Mouse (Mus musculus) liver, embryonic 16.5 days (tissue): ENCODE measurements at regions not wholly inside any gene's neighbourhood (a gene's known extent, or its start where the extent isn't known, plus 50 kb on each side); places are given as distances from the start of the nearest gene placed in this dataset.
"Not testable (repeated sequence)": the region's sequence is repeated elsewhere in the genome, so short reads cannot be mapped to it uniquely, and the experiment has no call there.

Source experiments
- ATAC-seq: fragments of 200-750 bp; cut with Nextera tagmentation; 2 replicates; pipeline ENCODE4 v1.8.0; 2017; ENCODE audit warnings: low read depth, mild to moderate bottlenecking, moderate number of reproducible peaks, moderate library complexity
- H3K27ac ChIP-seq: fragments of 300-500 bp; sonication (generic); 2 replicates; pipeline ENCODE4 v1.5.1; 2014; ENCODE audit warnings: mild to moderate bottlenecking, low read length
- H3K27me3 ChIP-seq: fragments of 300-500 bp; sonication (generic); 2 replicates; pipeline ENCODE4 v1.6.1; 2014; ENCODE audit warnings: low read depth, low read length, mixed read lengths; ENCODE audit not compliant: control insufficient read depth, insufficient read depth
- H3K36me3 ChIP-seq: fragments of 300-500 bp; sonication (generic); 2 replicates; pipeline ENCODE4 v1.6.1; 2014; ENCODE audit warnings: mild to moderate bottlenecking; ENCODE audit not compliant: control insufficient read depth, insufficient read depth
- H3K4me1 ChIP-seq: fragments of 300-500 bp; sonication (generic); 2 replicates; pipeline ENCODE4 v1.6.1; 2014; ENCODE audit warnings: low read depth, low read length, mixed read lengths; ENCODE audit not compliant: control insufficient read depth
- H3K4me2 ChIP-seq: fragments of 300-500 bp; sonication (generic); 2 replicates; pipeline ENCODE4 v1.6.1; 2014; ENCODE audit warnings: low read depth, low read length, mixed read lengths
- H3K4me3 ChIP-seq: fragments of 300-500 bp; sonication (generic); 2 replicates; pipeline ENCODE4 v1.5.1; 2014; ENCODE audit warnings: low read depth, mild to moderate bottlenecking, low read length
- H3K9ac ChIP-seq: fragments of 300-500 bp; sonication (generic); 2 replicates; pipeline ENCODE4 v1.6.1; 2014; ENCODE audit warnings: low read depth, low read length
- H3K9me3 ChIP-seq: fragments of 300-500 bp; sonication (generic); replicated peaks from 2 replicates; pipeline ENCODE4 v1.6.1; 2016; ENCODE audit warnings: low read length; ENCODE audit not compliant: control insufficient read depth
- WGBS: fragments of 180-500 bp; shearing (Covaris S2); extraction: QIAGEN DNeasy Blood & Tissue Kit; methylation state at CpG from one replicate; pipeline ENCODE4 v1.1.7; 2014; ENCODE audit not compliant: insufficient replicate concordance; 5-methylcytosine and 5-hydroxymethylcytosine counted together

DNA sequence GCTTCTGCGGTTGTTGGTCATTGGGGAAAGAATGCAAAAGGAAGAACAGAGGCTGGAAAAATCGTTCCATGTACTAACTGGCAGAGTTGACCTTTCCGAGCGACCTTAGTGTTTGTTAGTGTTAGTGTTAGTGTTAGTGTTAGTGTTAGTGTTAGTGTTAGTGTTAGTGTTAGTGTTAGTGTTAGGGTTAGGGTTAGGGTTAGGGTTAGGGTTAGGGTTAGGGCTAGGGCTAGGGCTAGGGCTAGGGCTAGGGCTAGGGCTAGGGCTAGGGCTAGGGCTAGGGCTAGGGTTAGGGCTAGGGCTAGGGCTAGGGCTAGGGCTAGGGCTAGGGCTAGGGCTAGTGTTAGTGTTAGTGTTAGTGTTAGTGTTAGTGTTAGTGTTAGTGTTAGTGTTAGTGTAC is 50.4 kb upstream of the 4931417E11Rik start:
- H3K4me2 ChIP-seq, H3K4me3 ChIP-seq, H3K9ac ChIP-seq, H3K36me3 ChIP-seq, H3K27me3 ChIP-seq, H3K27ac ChIP-seq, H3K4me1 ChIP-seq, ATAC-seq, H3K9me3 ChIP-seq: not testable (repeated sequence)
- 46% methylated on average over 4 of the region's 4 CpGs for WGBS
